Mouse (Mus musculus) kidney, adult 10 weeks (tissue): ENCODE measurements around the gene Epha3. TPM values are rescaled to one million over a fixed set of nuclear protein-coding genes. Genes with fewer than 3 reads are reported as not detected.

Experiments
- polyA plus RNA-seq: library from polyadenylated mRNA; stranded (reverse); fragments of 350-450 nt; fragmentation: Illumina TruSeq; extraction: RNeasy Lipid Tissue Mini Kit (QIAGEN cat#74804); gene quantifications from one replicate; pipeline ENCODE4 v1.2.3, GENCODE M21; 2014; ENCODE audit warnings: low read depth, low replicate concordance

Gene Epha3
- 2.6 TPM for polyA plus RNA-seq

DNA sequence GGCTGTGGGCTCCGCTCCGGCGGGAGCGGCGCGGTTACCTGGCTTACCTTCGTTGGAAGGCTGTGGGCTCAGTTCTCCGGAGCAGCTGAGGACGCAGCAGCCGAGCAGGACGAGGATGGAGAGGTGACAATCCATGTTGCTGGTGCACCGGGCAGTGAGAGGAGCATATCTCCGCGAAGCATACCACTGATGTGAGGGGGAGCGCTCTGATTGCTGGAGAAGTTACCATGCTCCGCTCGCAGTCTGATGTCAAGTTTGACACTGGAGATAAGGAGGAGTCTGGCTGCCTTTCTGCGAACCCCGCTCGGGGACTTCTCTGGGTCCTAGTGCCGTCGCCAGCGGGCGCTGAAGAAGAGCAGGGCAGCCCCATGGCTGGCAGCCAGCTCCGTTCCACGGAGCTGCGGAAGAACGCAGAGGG is at the start of gene Epha3:
TSS of gene Epha3 (minus strand) at position 263 of the 418 bp plus-strand sequence.

